16 mouse cellular contexts compared by ENCODE assay signal in genomic region chr3:103400807-103401206, GRCm38 (mm10).
DNase-seq lines count a peak whose midpoint lies in the region; ATAC-seq and TF ChIP-seq lines count a peak whose summit lies in the region.
"Had no signal": no experiment of that assay in that cellular context is flagged by ENCODE, and none has a peak within 500 bp of the region (broad histone marks: within the 10 kb centered on the region; RNA-seq: fewer than 3 reads in every experiment).

No protein-coding gene starts in this region.

- no peak overlapping the region for H3K4me3 ChIP-seq in forebrain, embryonic 14.5 days (ENCODE audit: low read depth, low read length)
- H3K4me3 ChIP-seq in forebrain, embryonic 10.5 days: no peak overlapping the region
- H3K4me3 ChIP-seq in neural tube, embryonic 13.5 days: no peak overlapping the region
- H3K4me3 ChIP-seq in midbrain, embryonic 14.5 days (replicated peaks; ENCODE audit: low read depth, low read length): no peak overlapping the region
- no peak overlapping the region for H3K4me3 ChIP-seq in intestine, postnatal 0 days (ENCODE audit: low read depth, low read length)
- H3K4me3 ChIP-seq in liver, embryonic 11.5 days (ENCODE audit: low read depth, low read length): no peak overlapping the region
- H3K4me3 ChIP-seq: intestine, embryonic 15.5 days; limb, embryonic 12.5 days; stomach, embryonic 15.5 days had no signal

- no peaks in the 10 kb centered on the region for H3K36me3 ChIP-seq in forebrain, embryonic 14.5 days (ENCODE audit: control insufficient read depth, insufficient read depth, low read length)
- no peaks in the 10 kb centered on the region for H3K36me3 ChIP-seq in forebrain, embryonic 10.5 days (replicated peaks)
- no peaks in the 10 kb centered on the region for H3K36me3 ChIP-seq in neural tube, embryonic 13.5 days
- H3K36me3 ChIP-seq in midbrain, embryonic 14.5 days (ENCODE audit: control insufficient read depth, insufficient read depth, low read length): no peaks in the 10 kb centered on the region
- H3K36me3 ChIP-seq in intestine, postnatal 0 days (ENCODE audit: control insufficient read depth, insufficient read depth): no peaks in the 10 kb centered on the region
- no peaks in the 10 kb centered on the region for H3K36me3 ChIP-seq in liver, embryonic 11.5 days (ENCODE audit: control insufficient read depth, insufficient read depth, low read length)
- H3K36me3 ChIP-seq: intestine, embryonic 15.5 days; limb, embryonic 12.5 days; stomach, embryonic 15.5 days had no signal

- no peak overlapping the region for H3K9ac ChIP-seq in forebrain, embryonic 14.5 days (ENCODE audit: low read length)
- H3K9ac ChIP-seq in neural tube, embryonic 13.5 days: no peak overlapping the region
- H3K9ac ChIP-seq in midbrain, embryonic 14.5 days (replicated peaks; ENCODE audit: low read length): no peak overlapping the region
- H3K9ac ChIP-seq in intestine, postnatal 0 days (ENCODE audit: low read depth, low read length): no peak overlapping the region
- no peak overlapping the region for H3K9ac ChIP-seq in liver, embryonic 11.5 days (ENCODE audit: low read depth, low read length)
- H3K9ac ChIP-seq: intestine, embryonic 15.5 days; limb, embryonic 12.5 days; liver, embryonic 14.5 days; stomach, embryonic 15.5 days had no signal

- DNase-seq in forebrain, embryonic 14.5 days (ENCODE audit: low spot score): no peak
- DNase-seq in forebrain, embryonic 10.5 days (ENCODE audit: extremely low spot score, low spot score): no peak
- DNase-seq in neural tube, embryonic 10.5 days (ENCODE audit: extremely low spot score, low spot score): no peak
- DNase-seq in midbrain, embryonic 14.5 days: no peak
- no peak for DNase-seq in liver, embryonic 11.5 days (ENCODE audit: low spot score)
- DNase-seq in urinary bladder, postnatal 10 days (ENCODE audit: low spot score): no peak
- DNase-seq: adrenal gland, adult 2 months; gastrocnemius, postnatal 36 days; spleen, adult 18-20 months had no signal

- H3K9me3 ChIP-seq in forebrain, embryonic 14.5 days (replicated peaks; ENCODE audit: control insufficient read depth, low read length): no peaks in the 10 kb centered on the region
- H3K9me3 ChIP-seq in forebrain, embryonic 10.5 days: no peaks in the 10 kb centered on the region
- no peaks in the 10 kb centered on the region for H3K9me3 ChIP-seq in neural tube, embryonic 13.5 days
- no peaks in the 10 kb centered on the region for H3K9me3 ChIP-seq in midbrain, embryonic 14.5 days (ENCODE audit: control insufficient read depth, low read length)
- no peaks in the 10 kb centered on the region for H3K9me3 ChIP-seq in intestine, postnatal 0 days (ENCODE audit: control insufficient read depth)
- H3K9me3 ChIP-seq in liver, embryonic 11.5 days (ENCODE audit: control insufficient read depth, low read length): no peaks in the 10 kb centered on the region
- H3K9me3 ChIP-seq: intestine, embryonic 15.5 days; limb, embryonic 12.5 days; stomach, embryonic 15.5 days had no signal

- 85% methylated on average over 6 of the region's 6 CpGs for WGBS in forebrain, embryonic 14.5 days
- WGBS in forebrain, embryonic 10.5 days: 88% methylated on average over 6 of the region's 6 CpGs
- 44% methylated on average over 6 of the region's 6 CpGs for WGBS in neural tube, embryonic 13.5 days
- 68% methylated on average over 6 of the region's 6 CpGs for WGBS in midbrain, embryonic 14.5 days
- 85% methylated on average over 6 of the region's 6 CpGs for WGBS in intestine, postnatal 0 days
- 76% methylated on average over 6 of the region's 6 CpGs for WGBS in liver, embryonic 11.5 days

- no peak overlapping the region for H3K4me2 ChIP-seq in forebrain, embryonic 14.5 days (ENCODE audit: low read length)
- H3K4me2 ChIP-seq in neural tube, embryonic 13.5 days: no peak overlapping the region
- no peak overlapping the region for H3K4me2 ChIP-seq in midbrain, embryonic 14.5 days (ENCODE audit: low read length)
- no peak overlapping the region for H3K4me2 ChIP-seq in intestine, postnatal 0 days (replicated peaks; ENCODE audit: low read depth)
- no peak overlapping the region for H3K4me2 ChIP-seq in liver, embryonic 11.5 days
- H3K4me2 ChIP-seq: heart, embryonic 11.5 days; intestine, embryonic 15.5 days; limb, embryonic 12.5 days; stomach, embryonic 15.5 days had no signal

- H3K27me3 ChIP-seq in forebrain, embryonic 14.5 days (replicated peaks; ENCODE audit: control insufficient read depth, insufficient read depth, low read length): no peaks in the 10 kb centered on the region
- no peaks in the 10 kb centered on the region for H3K27me3 ChIP-seq in forebrain, embryonic 10.5 days (ENCODE audit: poor library complexity, severe bottlenecking)
- H3K27me3 ChIP-seq in neural tube, embryonic 13.5 days: no peaks in the 10 kb centered on the region
- H3K27me3 ChIP-seq in midbrain, embryonic 14.5 days (ENCODE audit: control insufficient read depth, insufficient read depth, low read length): no peaks in the 10 kb centered on the region
- no peaks in the 10 kb centered on the region for H3K27me3 ChIP-seq in intestine, postnatal 0 days (replicated peaks; ENCODE audit: control insufficient read depth, insufficient read depth, low read length)
- H3K27me3 ChIP-seq in liver, embryonic 11.5 days (replicated peaks; ENCODE audit: control insufficient read depth, insufficient read depth, low read length): 0 out of 2 replicates have a peak, but pooled peaks cover 2% of the 10 kb centered on the region
- H3K27me3 ChIP-seq: intestine, embryonic 15.5 days; limb, embryonic 12.5 days; stomach, embryonic 15.5 days had no signal

- H3K27ac ChIP-seq in forebrain, embryonic 14.5 days (ENCODE audit: low read depth, low read length): peak overlapping the region; percentile 80; the same call in 1 of the 2 replicates
- no peak overlapping the region for H3K27ac ChIP-seq in forebrain, embryonic 10.5 days
- peak overlapping the region; percentile 82 for H3K27ac ChIP-seq in neural tube, embryonic 13.5 days (replicated peaks)
- peak overlapping the region; percentile 84 for H3K27ac ChIP-seq in midbrain, embryonic 14.5 days (replicated peaks; ENCODE audit: low read depth, low read length)
- no peak overlapping the region for H3K27ac ChIP-seq in intestine, postnatal 0 days (ENCODE audit: low read depth, low read length)
- no peak overlapping the region for H3K27ac ChIP-seq in liver, embryonic 11.5 days (ENCODE audit: low read depth, low read length)
- H3K27ac ChIP-seq: intestine, embryonic 15.5 days; limb, embryonic 12.5 days; liver, embryonic 14.5 days; stomach, embryonic 15.5 days had no signal

- peaks cover 8% of the 10 kb centered on the region for H3K4me1 ChIP-seq in forebrain, embryonic 14.5 days (ENCODE audit: control insufficient read depth, insufficient read depth, low read length)
- H3K4me1 ChIP-seq in forebrain, embryonic 10.5 days: peaks cover 7% of the 10 kb centered on the region; the same call in 1 of the 2 replicates
- H3K4me1 ChIP-seq in neural tube, embryonic 13.5 days (replicated peaks): peaks cover 22% of the 10 kb centered on the region
- peaks cover 20% of the 10 kb centered on the region for H3K4me1 ChIP-seq in midbrain, embryonic 14.5 days (ENCODE audit: control insufficient read depth, insufficient read depth, low read length)
- H3K4me1 ChIP-seq in intestine, postnatal 0 days (replicated peaks; ENCODE audit: control insufficient read depth, insufficient read depth, low read length): no peaks in the 10 kb centered on the region
- no peaks in the 10 kb centered on the region for H3K4me1 ChIP-seq in liver, embryonic 11.5 days (replicated peaks; ENCODE audit: control insufficient read depth, insufficient read depth, low read length)
- H3K4me1 ChIP-seq: intestine, embryonic 15.5 days; limb, embryonic 12.5 days; stomach, embryonic 15.5 days had no signal

- ATAC-seq in forebrain, embryonic 14.5 days: no peak
- peak; percentile 44 for ATAC-seq in neural tube, embryonic 13.5 days (ENCODE audit: low read depth)
- ATAC-seq in midbrain, embryonic 14.5 days (ENCODE audit: low FRiP score, low TSS enrichment): no peak
- no peak for ATAC-seq in intestine, postnatal 0 days
- ATAC-seq in liver, embryonic 11.5 days (replicated peaks; ENCODE audit: low FRiP score): no peak
- ATAC-seq: intestine, embryonic 15.5 days had no signal

- TF ChIP-seq CTCF in intestine, postnatal 0 days (IDR thresholded peaks at IDR 0.05; ENCODE audit: low read depth): no peak

Comparison
In these comparisons a context has a peak if more than half of its experiments do, and no peak if none do; other contexts are left out.
1. H3K27ac ChIP-seq: peak in forebrain, embryonic 14.5 days (single experiment), neural tube, embryonic 13.5 days (single experiment) and midbrain, embryonic 14.5 days (single experiment); none in forebrain, embryonic 10.5 days (single experiment), intestine, postnatal 0 days (single experiment) and liver, embryonic 11.5 days (single experiment).